Mouse (Mus musculus) megakaryocyte, embryonic 14.5 days (primary cell): ENCODE data around the gene Dnttip1.

Experiments
- FLI1 ChIP-seq: IDR thresholded peaks from 2 replicates; pipeline ENCODE4 v1.6.1; 2012; ENCODE audit warnings: low read length, inconsistent platforms, mixed read lengths
- GATA1 ChIP-seq: IDR thresholded peaks from 3 replicates; pipeline ENCODE4 v1.6.1; 2012; ENCODE audit warnings: mixed read lengths, low read length, inconsistent platforms, borderline replicate concordance

- TF ChIP-seq GATA1 (no peak), FLI1 (no peak)
These were observed 46.8 kb downstream of the Dnttip1 start for GRCm38 (mm10) chr2:164792400-164793190.
